Mouse (Mus musculus): ENCODE measurements around the gene Anxa4. TPM values are rescaled to one million over a fixed set of nuclear protein-coding genes. Genes with fewer than 3 reads are reported as not detected.

The Anxa4 gene
- polyA plus RNA-seq, 1 experiment from 2014 or later: 5.4 TPM

DNA sequence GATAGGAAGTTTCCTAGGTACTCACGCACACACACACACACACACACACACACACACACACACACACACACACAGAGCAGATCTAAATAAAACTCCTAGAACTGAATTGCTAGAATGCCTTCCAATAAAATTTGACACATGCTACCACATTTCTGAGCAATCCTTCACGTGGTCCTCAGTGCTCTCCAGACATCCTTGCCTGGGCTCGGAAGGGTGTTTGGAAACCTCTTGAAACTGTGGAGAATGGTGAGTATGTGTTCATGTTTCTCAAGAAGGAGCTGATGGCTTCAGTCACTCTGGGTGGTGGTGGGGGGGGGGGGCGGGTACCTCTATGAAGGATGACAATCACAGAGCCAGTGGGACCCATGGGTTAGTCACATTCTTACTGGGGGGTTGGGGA is 5.1 kb downstream of the Anxa4 start:
- Histone ChIP-seq H3K27ac (ENCODE audit: low read depth, low read length) (no peak overlapping the region), H3K9ac (ENCODE audit: low read length) (no peak overlapping the region), H3K36me3 (ENCODE audit: control insufficient read depth, insufficient read depth, low read length) (no peaks in the 10 kb centered on the region), H3K27me3 (ENCODE audit: control insufficient read depth, insufficient read depth, low read length) (peaks cover 19% of the 10 kb centered on the region), H3K9me3 (ENCODE audit: control insufficient read depth, low read length) (no peaks in the 10 kb centered on the region), H3K4me3 (ENCODE audit: low read depth, low read length) (no peak overlapping the region), H3K4me2 (no peak overlapping the region), H3K4me1 (ENCODE audit: control insufficient read depth, insufficient read depth, low read length) (no peaks in the 10 kb centered on the region; the same call in 1 of the 2 replicates)
- no peak for ATAC-seq (ENCODE audit: low FRiP score)
- DNase-seq (ENCODE audit: low spot score, missing footprints): no peak
- WGBS: 80% methylated on average over 4 of the region's 4 CpGs

DNA sequence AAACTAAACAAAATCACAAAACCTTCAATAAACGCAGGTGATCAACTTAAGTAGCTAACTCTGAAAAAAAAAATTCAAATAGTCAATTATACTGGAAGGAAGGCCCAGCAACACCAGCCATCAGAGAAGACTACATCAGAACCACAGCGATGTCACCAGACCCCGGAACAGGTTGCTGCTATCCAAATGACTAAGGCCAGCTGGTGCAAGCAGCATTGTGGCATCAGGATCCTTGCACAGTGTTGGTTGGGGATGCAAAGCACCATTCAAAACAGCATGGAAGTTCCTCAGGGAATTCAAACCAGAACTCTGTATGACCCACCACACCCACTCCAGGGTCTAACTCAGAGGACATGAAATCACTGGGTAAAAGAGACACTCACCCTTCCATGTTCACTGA is 6.8 kb downstream of the Anxa4 start:
- peaks cover 2% of the 10 kb centered on the region for H3K27me3 ChIP-seq (ENCODE audit: control insufficient read depth, insufficient read depth, low read length)
- no peak for ATAC-seq (ENCODE audit: low FRiP score)
- no peak overlapping the region for H3K27ac ChIP-seq (ENCODE audit: low read depth, low read length)
- H3K4me2 ChIP-seq: no peak overlapping the region
- WGBS: 93% methylated on average over 3 of the region's 3 CpGs
- no peaks in the 10 kb centered on the region for H3K4me1 ChIP-seq (ENCODE audit: control insufficient read depth, insufficient read depth, low read length)
- no peak for DNase-seq (ENCODE audit: low spot score, missing footprints)
- no peaks in the 10 kb centered on the region for H3K36me3 ChIP-seq (ENCODE audit: control insufficient read depth, insufficient read depth, low read length)
- no peak overlapping the region for H3K4me3 ChIP-seq (ENCODE audit: low read depth, low read length)
- no peaks in the 10 kb centered on the region for H3K9me3 ChIP-seq (ENCODE audit: control insufficient read depth, low read length)
- no peak overlapping the region for H3K9ac ChIP-seq (ENCODE audit: low read length)

DNA sequence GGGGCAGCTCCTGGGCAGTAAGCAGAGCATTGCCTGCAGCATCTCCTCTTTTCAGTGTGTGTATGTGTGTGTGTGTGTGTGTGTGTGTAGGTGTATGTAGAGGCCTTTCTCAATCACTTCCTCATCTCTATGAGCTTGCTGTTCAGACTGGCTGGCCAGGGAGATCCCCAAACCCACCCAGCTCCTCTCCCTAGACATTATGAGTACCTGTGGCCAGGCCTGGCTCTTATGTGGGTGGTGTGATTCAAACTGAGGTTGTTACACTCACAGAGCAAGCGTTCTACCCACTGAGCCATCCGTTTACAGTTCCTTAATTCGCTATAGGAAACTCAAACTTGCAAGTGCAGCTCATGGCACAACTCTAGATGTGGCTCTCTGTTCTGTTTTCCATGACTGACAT is 8.6 kb downstream of the Anxa4 start:
- H3K36me3 ChIP-seq (ENCODE audit: control insufficient read depth, insufficient read depth, low read length): no peaks in the 10 kb centered on the region
- no peak overlapping the region for H3K27ac ChIP-seq (ENCODE audit: low read depth, low read length)
- ATAC-seq (ENCODE audit: low FRiP score) (no peak), DNase-seq (ENCODE audit: low spot score, missing footprints) (no peak)
- no peak overlapping the region for H3K4me2 ChIP-seq
- 76% methylated on average over 3 of the region's 3 CpGs for WGBS
- H3K9ac ChIP-seq (ENCODE audit: low read length): no peak overlapping the region
- no peaks in the 10 kb centered on the region for H3K9me3 ChIP-seq (ENCODE audit: control insufficient read depth, low read length)
- no peaks in the 10 kb centered on the region for H3K27me3 ChIP-seq (ENCODE audit: control insufficient read depth, insufficient read depth, low read length)
- no peak overlapping the region for H3K4me3 ChIP-seq (ENCODE audit: low read depth, low read length)
- H3K4me1 ChIP-seq (ENCODE audit: control insufficient read depth, insufficient read depth, low read length): no peaks in the 10 kb centered on the region

DNA sequence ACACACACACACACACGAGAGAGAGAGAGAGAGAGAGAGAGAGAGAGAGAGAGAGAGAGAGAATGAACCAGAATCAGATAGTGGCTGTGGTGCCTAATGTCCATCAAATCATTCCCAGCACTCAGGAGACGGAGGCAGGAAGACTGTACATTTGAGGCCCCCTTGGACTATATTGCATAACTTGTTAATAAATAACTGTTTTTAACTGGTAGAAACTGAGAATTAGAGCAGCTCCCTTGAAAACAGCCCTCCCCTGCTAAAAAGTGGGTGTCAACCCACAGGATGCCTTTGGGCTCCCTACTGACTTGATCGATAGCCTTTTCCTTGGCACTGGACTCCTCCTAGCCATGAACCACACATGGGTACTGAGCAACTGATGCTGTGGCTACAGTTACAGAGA is 11.0 kb downstream of the Anxa4 start:
- Histone ChIP-seq H3K9me3 (ENCODE audit: control insufficient read depth, low read length) (no peaks in the 10 kb centered on the region), H3K36me3 (ENCODE audit: control insufficient read depth, insufficient read depth, low read length) (no peaks in the 10 kb centered on the region), H3K27me3 (ENCODE audit: control insufficient read depth, insufficient read depth, low read length) (no peaks in the 10 kb centered on the region), H3K27ac (ENCODE audit: low read depth, low read length) (no peak overlapping the region), H3K4me3 (ENCODE audit: low read depth, low read length) (no peak overlapping the region), H3K4me2 (no peak overlapping the region), H3K9ac (ENCODE audit: low read length) (no peak overlapping the region), H3K4me1 (ENCODE audit: control insufficient read depth, insufficient read depth, low read length) (no peaks in the 10 kb centered on the region)
- WGBS: 90% methylated on average over 2 of the region's 3 CpGs
- ATAC-seq (ENCODE audit: low FRiP score) (no peak), DNase-seq (ENCODE audit: low spot score, missing footprints) (no peak)

DNA sequence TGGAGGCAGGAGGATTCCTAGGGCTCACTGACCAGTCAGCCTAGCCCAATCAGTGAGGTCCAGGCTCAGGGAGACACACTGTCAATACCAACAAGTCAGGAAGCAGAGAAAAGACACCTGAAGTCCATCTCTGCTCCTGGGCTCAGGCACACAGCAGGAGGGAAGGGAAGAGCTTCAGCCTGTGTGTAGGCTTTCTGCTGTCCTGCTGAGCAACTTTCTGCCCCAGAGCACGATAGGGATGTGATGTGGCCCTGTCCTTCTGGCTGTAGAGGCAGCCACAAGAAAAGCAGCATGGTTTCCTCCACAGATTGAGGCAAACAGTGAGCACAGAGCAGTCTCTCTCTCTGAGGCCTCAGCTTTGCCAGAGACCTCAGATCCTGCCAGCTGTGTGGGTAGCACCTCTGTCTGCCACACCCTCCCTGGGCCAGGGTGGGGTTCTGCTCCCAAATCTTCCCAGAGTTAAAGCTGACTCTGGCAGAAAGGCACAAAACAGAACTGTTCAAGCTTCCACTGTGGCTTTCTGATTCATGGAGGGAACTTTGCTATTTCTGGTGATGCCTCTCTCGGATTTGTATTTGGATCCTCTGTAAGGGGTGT is 11.9 kb downstream of the Anxa4 start:
- Histone ChIP-seq H3K9ac (ENCODE audit: low read length) (no peak overlapping the region), H3K27ac (ENCODE audit: low read depth, low read length) (no peak overlapping the region), H3K4me2 (no peak overlapping the region), H3K9me3 (ENCODE audit: control insufficient read depth, low read length) (no peaks in the 10 kb centered on the region), H3K27me3 (ENCODE audit: control insufficient read depth, insufficient read depth, low read length) (no peaks in the 10 kb centered on the region), H3K4me1 (ENCODE audit: control insufficient read depth, insufficient read depth, low read length) (no peaks in the 10 kb centered on the region), H3K36me3 (ENCODE audit: control insufficient read depth, insufficient read depth, low read length) (no peaks in the 10 kb centered on the region), H3K4me3 (ENCODE audit: low read depth, low read length) (no peak overlapping the region)
- ATAC-seq (ENCODE audit: low FRiP score) (no peak), DNase-seq (ENCODE audit: low spot score, missing footprints) (no peak)
- WGBS: 38% methylated on average over 2 of the region's 2 CpGs

DNA sequence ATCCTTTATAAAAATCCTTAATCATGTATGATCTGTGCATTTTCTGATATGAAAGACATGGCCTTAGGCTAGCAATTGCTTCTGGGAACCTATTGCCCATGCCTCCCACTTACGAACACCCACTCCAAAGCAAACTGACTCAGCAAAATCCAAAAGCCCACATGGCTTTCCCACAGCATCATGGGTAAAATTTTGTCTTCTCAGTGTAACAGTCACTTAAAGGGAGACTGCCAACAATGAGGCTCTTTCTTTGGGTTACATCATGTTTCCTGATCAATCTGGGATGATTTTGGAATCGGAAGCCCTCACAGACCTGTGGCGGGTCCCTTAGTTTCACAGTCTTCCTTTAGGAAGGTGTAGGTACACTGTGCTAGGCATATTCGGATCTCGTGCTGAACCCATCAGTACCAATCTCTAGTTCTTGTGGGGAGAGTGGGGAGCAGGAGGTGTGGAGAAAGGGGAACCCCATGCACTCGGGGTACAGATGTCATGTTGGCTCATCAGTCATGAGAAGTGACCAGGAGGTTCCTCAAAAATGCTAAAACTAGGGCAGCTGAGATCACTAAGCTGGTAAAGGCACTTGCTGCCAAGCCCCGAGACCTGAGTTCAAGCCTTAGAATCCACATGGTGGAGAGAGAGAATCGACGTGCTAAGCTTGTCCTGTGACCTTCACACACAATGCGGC is 14.3 kb downstream of the Anxa4 start:
- ATAC-seq (ENCODE audit: low FRiP score) (no peak), DNase-seq (ENCODE audit: low spot score, missing footprints) (no peak)
- H3K4me1 ChIP-seq (ENCODE audit: control insufficient read depth, insufficient read depth, low read length): no peaks in the 10 kb centered on the region
- 92% methylated on average over 10 of the region's 10 CpGs for WGBS
- no peak overlapping the region for H3K4me3 ChIP-seq (ENCODE audit: low read depth, low read length)
- no peaks in the 10 kb centered on the region for H3K36me3 ChIP-seq (ENCODE audit: control insufficient read depth, insufficient read depth, low read length)
- no peaks in the 10 kb centered on the region for H3K27me3 ChIP-seq (ENCODE audit: control insufficient read depth, insufficient read depth, low read length)
- no peak overlapping the region for H3K27ac ChIP-seq (ENCODE audit: low read depth, low read length)
- H3K9ac ChIP-seq (ENCODE audit: low read length): no peak overlapping the region
- H3K4me2 ChIP-seq: no peak overlapping the region
- no peaks in the 10 kb centered on the region for H3K9me3 ChIP-seq (ENCODE audit: control insufficient read depth, low read length)

DNA sequence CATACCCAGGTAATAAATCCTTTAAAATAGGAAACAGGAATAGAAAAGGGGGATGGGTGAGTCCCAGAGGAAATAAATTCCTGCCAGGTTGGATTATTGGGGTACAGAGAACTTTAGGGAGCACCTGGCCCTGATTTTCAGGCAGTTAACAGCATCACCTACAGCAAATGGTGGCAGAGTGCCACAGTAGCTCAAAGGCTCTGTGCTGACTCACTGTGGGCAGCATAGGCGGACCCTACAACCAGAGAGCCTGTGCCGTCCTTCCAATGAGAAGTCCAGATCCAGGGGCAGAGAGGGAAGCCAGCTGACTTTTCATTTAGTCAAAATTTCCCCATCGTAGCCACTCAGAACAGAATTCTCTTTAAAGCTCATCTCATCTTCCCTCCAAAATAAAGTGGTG is 16.2 kb downstream of the Anxa4 start:
- Histone ChIP-seq H3K9ac (ENCODE audit: low read length) (no peak overlapping the region), H3K4me2 (no peak overlapping the region), H3K4me1 (ENCODE audit: control insufficient read depth, insufficient read depth, low read length) (no peaks in the 10 kb centered on the region), H3K4me3 (ENCODE audit: low read depth, low read length) (no peak overlapping the region), H3K27me3 (ENCODE audit: control insufficient read depth, insufficient read depth, low read length) (no peaks in the 10 kb centered on the region), H3K27ac (ENCODE audit: low read depth, low read length) (no peak overlapping the region), H3K9me3 (ENCODE audit: control insufficient read depth, low read length) (no peaks in the 10 kb centered on the region), H3K36me3 (ENCODE audit: control insufficient read depth, insufficient read depth, low read length) (no peaks in the 10 kb centered on the region)
- ATAC-seq (ENCODE audit: low FRiP score): no peak
- DNase-seq (ENCODE audit: low spot score, missing footprints): no peak
- 83% methylated on average over 3 of the region's 3 CpGs for WGBS

DNA sequence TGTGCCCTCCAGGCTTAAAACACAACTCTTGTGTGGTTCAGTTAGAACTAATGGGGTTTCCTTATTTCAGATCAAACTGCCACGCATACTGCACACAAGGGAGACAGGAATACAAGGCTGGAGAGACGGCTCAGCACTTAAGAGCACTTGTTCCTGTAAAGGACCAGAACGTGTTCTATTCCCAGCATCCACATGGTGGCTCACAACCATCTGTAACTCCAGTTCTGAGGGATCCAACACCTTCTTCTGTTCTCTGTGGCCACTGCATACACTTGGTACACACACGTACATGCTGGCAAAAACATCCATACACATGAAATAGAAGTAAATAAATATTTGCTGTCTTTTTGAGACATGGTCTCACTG is 16.7 kb downstream of the Anxa4 start:
- WGBS: 72% methylated on average over 4 of the region's 4 CpGs
- Histone ChIP-seq H3K36me3 (ENCODE audit: control insufficient read depth, insufficient read depth, low read length) (no peaks in the 10 kb centered on the region), H3K27me3 (ENCODE audit: control insufficient read depth, insufficient read depth, low read length) (no peaks in the 10 kb centered on the region), H3K4me2 (no peak overlapping the region), H3K4me1 (ENCODE audit: control insufficient read depth, insufficient read depth, low read length) (no peaks in the 10 kb centered on the region), H3K4me3 (ENCODE audit: low read depth, low read length) (no peak overlapping the region), H3K27ac (ENCODE audit: low read depth, low read length) (no peak overlapping the region), H3K9me3 (ENCODE audit: control insufficient read depth, low read length) (no peaks in the 10 kb centered on the region), H3K9ac (ENCODE audit: low read length) (no peak overlapping the region)
- ATAC-seq (ENCODE audit: low FRiP score) (no peak), DNase-seq (ENCODE audit: low spot score, missing footprints) (no peak)

DNA sequence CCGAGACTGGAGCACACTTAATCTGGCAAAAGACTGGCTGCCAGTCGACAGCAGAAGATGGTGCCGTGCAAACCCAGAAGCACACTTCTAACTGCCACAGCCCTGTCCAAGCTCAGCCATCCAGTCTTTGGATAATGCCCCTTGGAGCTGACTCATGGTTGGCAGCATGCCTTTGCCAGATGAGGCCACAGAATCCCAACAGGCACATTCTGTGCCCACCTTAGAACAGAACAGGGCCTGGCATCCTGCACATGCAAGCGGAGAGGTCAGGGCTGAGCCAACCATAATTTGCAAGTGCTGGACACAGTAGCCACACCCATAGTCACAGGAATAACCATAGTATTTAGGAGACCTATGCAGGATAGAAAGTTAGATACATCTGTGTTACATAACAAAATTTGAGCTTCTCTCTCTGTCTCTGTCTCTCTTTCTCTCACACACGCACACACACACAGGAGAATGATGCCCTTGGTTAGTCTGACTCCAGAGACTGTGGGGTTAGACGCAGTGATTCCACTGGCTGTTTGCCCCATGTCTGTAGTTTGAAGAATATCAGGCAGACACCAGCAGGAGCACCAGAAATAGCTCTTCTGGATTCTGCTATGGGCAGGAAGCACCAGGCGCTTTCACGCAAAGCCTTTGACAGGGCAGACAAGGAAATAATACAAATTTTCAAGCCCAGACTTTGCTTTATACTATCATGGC is 17.2 kb downstream of the Anxa4 start:
- WGBS: 92% methylated on average over 8 of the region's 8 CpGs
- ATAC-seq (ENCODE audit: low FRiP score): no peak
- H3K27ac ChIP-seq (ENCODE audit: low read depth, low read length): no peak overlapping the region
- no peaks in the 10 kb centered on the region for H3K4me1 ChIP-seq (ENCODE audit: control insufficient read depth, insufficient read depth, low read length)
- no peak overlapping the region for H3K4me3 ChIP-seq (ENCODE audit: low read depth, low read length)
- no peaks in the 10 kb centered on the region for H3K9me3 ChIP-seq (ENCODE audit: control insufficient read depth, low read length)
- DNase-seq (ENCODE audit: low spot score, missing footprints): no peak
- no peak overlapping the region for H3K4me2 ChIP-seq
- no peaks in the 10 kb centered on the region for H3K36me3 ChIP-seq (ENCODE audit: control insufficient read depth, insufficient read depth, low read length)
- H3K27me3 ChIP-seq (ENCODE audit: control insufficient read depth, insufficient read depth, low read length): no peaks in the 10 kb centered on the region
- no peak overlapping the region for H3K9ac ChIP-seq (ENCODE audit: low read length)
